Mouse (Mus musculus) kidney, adult 10 weeks (tissue): ENCODE results near the gene Ccdc17. TPM values are rescaled to one million over a fixed set of nuclear protein-coding genes. Genes with fewer than 3 reads are reported as not detected.

Experiments used
- polyA plus RNA-seq: library from polyadenylated mRNA; stranded (reverse); fragments of 350-450 nt; fragmentation: Illumina TruSeq; extraction: RNeasy Lipid Tissue Mini Kit (QIAGEN cat#74804); gene quantifications from one replicate; pipeline ENCODE4 v1.2.3, GENCODE M21; 2014; ENCODE audit warnings: low read depth, low replicate concordance

Gene Ccdc17
- 2.7 TPM for polyA plus RNA-seq

GRCm38 (mm10) chr4:116596379-116596778 is at the start of gene Ccdc17:
Ccdc17 (plus strand) TSS chr4:116596654.

GRCm38 (mm10) chr4:116555413-116556300 is 40.8 kb upstream of the Ccdc17 start, which contains the start of gene Tmem69:
Tmem69 (minus strand) TSS chr4:116555936.

GRCm38 (mm10) chr4:116557306-116558121 is 38.9 kb upstream of the Ccdc17 start, which contains the start of gene Gpbp1l1:
Gpbp1l1 (plus strand) TSS chr4:116557658.

GRCm38 (mm10) chr4:116627722-116628662 is 31.5 kb downstream of the Ccdc17 start, which contains the start of gene Nasp:
Nasp (minus strand) TSS chr4:116627941.

Other genes with a start within 250 kb of the Ccdc17 start
- 20.3 TPM for gene Mast2, start 132.5 kb upstream of the Ccdc17 start, polyA plus RNA-seq
- gene Ipp, start 89.1 kb upstream of the Ccdc17 start, polyA plus RNA-seq = 33.4 TPM
- gene Tmem69, start 40.7 kb upstream of the Ccdc17 start, polyA plus RNA-seq = 99.4 TPM
- gene Gpbp1l1, start 39.0 kb upstream of the Ccdc17 start, polyA plus RNA-seq = 64.3 TPM
- gene Nasp, start 31.3 kb downstream of the Ccdc17 start, polyA plus RNA-seq = 58.1 TPM
- gene Akr1a1, start 55.0 kb downstream of the Ccdc17 start, polyA plus RNA-seq = 2,483 TPM
- 4,968 TPM for gene Prdx1, start 88.9 kb downstream of the Ccdc17 start, polyA plus RNA-seq
- gene Mmachc, start 111.8 kb downstream of the Ccdc17 start, polyA plus RNA-seq = 43.6 TPM
- gene Ccdc163, start 111.9 kb downstream of the Ccdc17 start, polyA plus RNA-seq = 13.3 TPM
- 7.6 TPM for gene Tesk2, start 124.3 kb downstream of the Ccdc17 start, polyA plus RNA-seq
- gene Toe1, start 211.0 kb downstream of the Ccdc17 start, polyA plus RNA-seq = 4.4 TPM
- 0.61 TPM for gene Mutyh, start 211.1 kb downstream of the Ccdc17 start, polyA plus RNA-seq
- gene Hpdl, start 225.1 kb downstream of the Ccdc17 start, polyA plus RNA-seq = not detected